Mouse (Mus musculus): ENCODE results near the gene Ankrd53.
"Not testable (repeated sequence)": the region's sequence is repeated elsewhere in the genome, so short reads cannot be mapped to it uniquely, and the experiment has no call there.

Ankrd53 gene

DNA sequence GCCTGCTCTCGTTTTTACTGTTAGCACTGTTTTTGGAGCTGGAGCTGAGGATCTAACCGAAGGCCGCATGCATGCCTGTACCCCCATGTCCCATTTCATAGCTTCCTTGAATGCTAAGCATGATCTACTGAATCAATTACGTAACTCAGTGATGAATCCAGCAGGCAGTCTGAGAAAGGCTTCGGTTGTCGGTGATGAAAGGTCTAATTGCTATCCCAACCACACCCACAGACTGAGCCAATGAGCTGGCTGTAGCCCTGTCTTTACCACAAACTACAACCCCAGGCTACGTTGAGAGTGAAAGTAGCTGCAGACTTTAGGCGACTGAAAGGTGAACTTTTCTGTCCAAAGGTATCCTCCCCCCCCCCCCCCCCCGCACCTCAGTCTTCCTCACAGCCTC is 11.7 kb downstream of the Ankrd53 start:
- TF ChIP-seq NANOG (IDR thresholded peaks at IDR 0.05; ENCODE audit: borderline replicate concordance, low read length) = no peak
- TF ChIP-seq CTCF (conservative IDR thresholded peaks at IDR 0.05; ENCODE audit: low read length) = no peak
- no peak for TF ChIP-seq POU5F1 (IDR thresholded peaks at IDR 0.05; ENCODE audit: borderline replicate concordance, low read length)
- peaks cover 41% of the 10 kb centered on the region for H3K4me1 ChIP-seq (replicated peaks; ENCODE audit: low read depth, low read length)
- H3K36me3 ChIP-seq (ENCODE audit: insufficient read depth, low read length) = peaks cover 47% of the 10 kb centered on the region
- no peaks in the 10 kb centered on the region for H3K9me3 ChIP-seq (ENCODE audit: low read length)
- H3K4me3 ChIP-seq (replicated peaks; ENCODE audit: low read length) = peak overlapping the region; percentile 99; the same call in 1 of the 2 replicates
- no peaks in the 10 kb centered on the region for H3K27me3 ChIP-seq (ENCODE audit: insufficient read depth, low read length)

DNA sequence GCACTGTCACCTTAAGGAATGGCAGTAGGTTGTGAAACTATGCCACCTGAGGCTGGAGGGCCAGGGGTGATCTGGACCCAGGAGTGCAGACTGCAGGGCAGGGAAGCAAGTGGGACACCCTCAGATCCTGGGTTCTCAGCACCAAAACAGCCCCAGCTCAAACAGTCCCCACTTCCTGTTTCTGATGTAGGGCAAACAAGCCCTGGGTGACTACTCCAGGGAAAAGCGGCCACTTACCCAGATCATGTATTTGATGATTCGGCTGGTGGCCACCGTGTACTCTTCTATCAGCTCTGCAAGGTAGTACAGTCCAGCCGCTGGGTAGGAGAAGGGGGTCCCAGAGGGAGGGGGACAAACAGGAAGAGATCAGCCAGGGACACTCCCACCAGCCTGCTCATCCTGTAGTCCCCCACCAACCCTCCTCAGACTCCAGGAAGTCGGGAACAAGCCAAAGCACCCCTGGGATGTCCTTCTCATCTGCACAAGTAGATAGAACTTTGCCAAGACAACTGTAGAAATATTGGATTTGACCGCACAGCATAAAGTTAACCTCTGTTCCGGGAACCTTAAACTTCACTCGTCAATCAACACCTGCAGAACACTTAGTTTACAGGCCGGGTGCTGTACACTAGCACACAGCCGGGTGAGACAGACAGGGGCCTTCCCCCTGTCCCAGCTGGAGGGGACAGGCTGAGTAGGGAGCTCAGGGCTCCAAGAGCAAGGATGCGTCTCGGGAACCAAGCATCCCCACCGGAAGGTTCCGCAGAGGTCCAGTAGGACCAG is 12.5 kb downstream of the Ankrd53 start:
- no peaks in the 10 kb centered on the region for H3K9me3 ChIP-seq (ENCODE audit: low read length)
- peaks cover 39% of the 10 kb centered on the region for H3K36me3 ChIP-seq (ENCODE audit: insufficient read depth, low read length)
- H3K27me3 ChIP-seq (ENCODE audit: insufficient read depth, low read length) = peaks cover 4% of the 10 kb centered on the region
- H3K4me1 ChIP-seq (replicated peaks; ENCODE audit: low read depth, low read length) = peaks cover 41% of the 10 kb centered on the region
- no peak for TF ChIP-seq NANOG (IDR thresholded peaks at IDR 0.05; ENCODE audit: borderline replicate concordance, low read length)
- TF ChIP-seq POU5F1 (IDR thresholded peaks at IDR 0.05; ENCODE audit: borderline replicate concordance, low read length) = no peak
- TF ChIP-seq CTCF (conservative IDR thresholded peaks at IDR 0.05; ENCODE audit: low read length) = no peak
- peak overlapping the region; percentile 99 for H3K4me3 ChIP-seq (replicated peaks; ENCODE audit: low read length)

DNA sequence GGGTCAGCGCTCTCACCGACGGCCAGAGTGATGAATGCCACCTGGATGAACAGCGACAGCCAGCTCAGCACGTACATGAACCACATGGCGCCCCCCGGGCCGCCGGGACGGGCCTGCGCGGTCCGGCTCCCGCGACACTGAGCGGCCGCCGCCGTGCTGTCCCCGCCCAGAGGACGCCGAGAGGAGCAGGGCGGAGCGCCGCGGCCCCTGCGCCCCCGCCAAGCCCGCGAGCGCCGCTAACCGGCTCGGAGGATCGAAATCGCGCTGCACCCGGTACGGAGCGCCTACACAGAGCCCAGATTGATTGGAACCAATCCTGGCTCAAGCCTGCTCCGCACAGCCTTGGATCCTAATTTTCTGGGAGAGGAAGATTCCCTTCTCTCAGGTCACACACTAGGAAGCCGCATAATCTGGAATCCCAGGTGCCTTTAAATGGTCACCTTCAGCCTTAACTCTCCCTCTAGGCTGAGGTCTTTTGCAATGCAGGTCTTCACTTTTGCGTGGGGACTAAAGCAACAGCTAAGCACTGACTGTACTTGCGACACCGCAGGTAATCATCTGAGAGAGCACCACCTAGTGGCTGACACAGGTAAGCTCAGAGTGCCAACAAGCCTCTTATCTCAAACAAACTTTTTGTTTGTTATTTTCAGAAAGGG is 13.3 kb downstream of the Ankrd53 start, which contains the start of gene Tex261:
Gene Tex261 (minus strand): TSS at position 176 of the 656 bp plus-strand sequence.
- Histone ChIP-seq H3K9me3 (ENCODE audit: low read length) (no peaks in the 10 kb centered on the region), H3K4me3 (replicated peaks; ENCODE audit: low read length) (peak within 1 kb of the TSS; percentile 99), H3K27me3 (ENCODE audit: insufficient read depth, low read length) (peaks cover 12% of the 10 kb centered on the region), H3K36me3 (ENCODE audit: insufficient read depth, low read length) (peaks cover 31% of the 10 kb centered on the region), H3K4me1 (replicated peaks; ENCODE audit: low read depth, low read length) (peaks cover 40% of the 10 kb centered on the region)
- TF ChIP-seq CTCF (conservative IDR thresholded peaks at IDR 0.05; ENCODE audit: low read length) = peak; percentile 93
- no peak for TF ChIP-seq NANOG (IDR thresholded peaks at IDR 0.05; ENCODE audit: borderline replicate concordance, low read length)
- no peak for TF ChIP-seq POU5F1 (IDR thresholded peaks at IDR 0.05; ENCODE audit: borderline replicate concordance, low read length)

DNA sequence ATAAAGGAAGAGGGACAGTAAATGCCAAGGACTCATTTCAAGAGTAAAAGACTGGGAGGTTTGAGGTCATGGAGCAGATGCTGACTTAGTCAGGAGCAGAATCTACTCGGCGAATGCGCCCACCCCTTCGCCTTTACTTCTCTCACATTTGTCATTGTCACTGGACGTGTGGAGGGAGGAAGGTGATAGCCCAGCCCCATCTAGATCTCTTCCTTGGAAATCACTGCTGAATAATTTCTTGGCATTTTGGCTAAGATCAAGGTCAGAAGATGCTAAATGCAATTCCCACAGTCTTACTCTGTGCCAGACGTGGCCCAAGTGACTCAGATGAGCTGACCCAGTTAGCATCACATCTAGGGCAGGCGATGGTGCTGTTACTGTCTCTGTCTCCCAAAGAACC is 15.9 kb downstream of the Ankrd53 start:
- no peak for TF ChIP-seq NANOG (IDR thresholded peaks at IDR 0.05; ENCODE audit: borderline replicate concordance, low read length)
- no peak for TF ChIP-seq POU5F1 (IDR thresholded peaks at IDR 0.05; ENCODE audit: borderline replicate concordance, low read length)
- TF ChIP-seq CTCF (conservative IDR thresholded peaks at IDR 0.05; ENCODE audit: low read length) = no peak
- peaks cover 23% of the 10 kb centered on the region for H3K4me1 ChIP-seq (replicated peaks; ENCODE audit: low read depth, low read length)
- no peak overlapping the region for H3K4me3 ChIP-seq (replicated peaks; ENCODE audit: low read length)
- H3K27me3 ChIP-seq (ENCODE audit: insufficient read depth, low read length) = peaks cover 19% of the 10 kb centered on the region
- H3K9me3 ChIP-seq (ENCODE audit: low read length) = no peaks in the 10 kb centered on the region
- peaks cover 5% of the 10 kb centered on the region for H3K36me3 ChIP-seq (ENCODE audit: insufficient read depth, low read length)

DNA sequence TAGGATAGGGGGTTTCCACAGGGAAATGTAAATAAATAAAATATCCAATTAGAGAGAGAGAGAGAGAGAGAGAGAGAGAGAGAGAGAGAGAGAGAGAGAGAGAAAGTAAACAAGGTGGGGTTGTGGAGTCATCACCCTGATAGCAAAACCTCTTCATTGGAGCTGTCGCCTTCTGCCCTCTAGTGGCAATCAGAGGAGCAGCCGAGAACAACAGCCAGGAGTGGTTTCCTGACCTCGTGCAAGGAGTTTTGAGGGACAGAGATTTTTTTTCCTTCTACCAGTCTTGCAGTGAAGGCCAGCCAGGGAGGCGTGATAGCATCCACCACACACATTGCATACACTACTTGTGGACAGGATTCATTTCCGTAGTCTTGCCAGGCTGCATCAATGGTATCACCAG is 16.6 kb downstream of the Ankrd53 start:
- Histone ChIP-seq H3K27me3 (ENCODE audit: insufficient read depth, low read length) (peaks cover 22% of the 10 kb centered on the region), H3K9me3 (ENCODE audit: low read length) (no peaks in the 10 kb centered on the region), H3K36me3 (ENCODE audit: insufficient read depth, low read length) (no peaks in the 10 kb centered on the region), H3K4me3 (replicated peaks; ENCODE audit: low read length) (no peak overlapping the region), H3K4me1 (replicated peaks; ENCODE audit: low read depth, low read length) (peaks cover 16% of the 10 kb centered on the region)
- TF ChIP-seq CTCF (conservative IDR thresholded peaks at IDR 0.05; ENCODE audit: low read length) (peak; percentile 72), POU5F1 (IDR thresholded peaks at IDR 0.05; ENCODE audit: borderline replicate concordance, low read length) (no peak)

DNA sequence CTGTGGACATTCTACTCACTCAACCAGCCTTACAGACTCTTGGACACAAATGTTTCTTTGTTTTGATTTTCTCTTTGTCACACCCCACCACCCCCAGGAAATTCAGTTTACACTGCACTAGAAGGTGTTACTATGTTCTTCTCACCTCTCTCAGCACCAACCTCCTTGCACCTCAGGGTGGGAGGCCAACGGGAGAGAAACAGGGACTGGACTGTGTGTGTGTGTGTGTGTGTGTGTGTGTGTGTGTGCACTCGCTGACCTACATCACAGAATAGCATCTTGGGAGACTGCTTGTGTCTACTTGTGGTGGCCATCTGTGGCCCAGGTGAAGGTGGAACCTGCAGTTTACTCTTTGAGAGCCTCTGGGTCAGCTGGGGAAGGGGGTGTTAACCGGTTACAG is 24.0 kb downstream of the Ankrd53 start:
- peaks cover 15% of the 10 kb centered on the region for H3K27me3 ChIP-seq (ENCODE audit: insufficient read depth, low read length)
- no peak for TF ChIP-seq POU5F1 (IDR thresholded peaks at IDR 0.05; ENCODE audit: borderline replicate concordance, low read length)
- TF ChIP-seq NANOG (IDR thresholded peaks at IDR 0.05; ENCODE audit: borderline replicate concordance, low read length) = no peak
- TF ChIP-seq CTCF (conservative IDR thresholded peaks at IDR 0.05; ENCODE audit: low read length) = no peak
- H3K4me3 ChIP-seq (replicated peaks; ENCODE audit: low read length) = no peak overlapping the region
- no peaks in the 10 kb centered on the region for H3K36me3 ChIP-seq (ENCODE audit: insufficient read depth, low read length)
- H3K9me3 ChIP-seq (ENCODE audit: low read length) = peaks cover 6% of the 10 kb centered on the region; the same call in 1 of the 2 replicates
- H3K4me1 ChIP-seq (replicated peaks; ENCODE audit: low read depth, low read length) = peaks cover 6% of the 10 kb centered on the region

DNA sequence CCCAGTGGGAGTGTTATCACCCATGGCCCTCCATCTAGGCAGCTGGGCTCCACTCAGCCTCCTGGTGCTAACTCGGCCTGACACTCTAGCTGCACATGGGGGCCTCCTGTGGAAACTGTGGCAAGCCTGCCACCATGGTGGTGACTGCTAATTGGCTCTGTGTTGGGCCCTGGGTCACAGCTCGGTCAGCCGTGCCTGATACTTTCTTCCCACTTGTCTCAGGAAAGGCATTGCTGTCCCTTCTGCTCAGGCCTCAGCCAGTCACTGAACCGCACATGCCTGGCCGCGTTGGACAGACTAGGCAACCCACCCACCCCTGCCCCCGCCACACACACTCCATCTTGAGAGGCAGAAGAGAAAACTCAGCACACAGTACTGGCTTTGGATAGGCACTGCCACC is 26.1 kb downstream of the Ankrd53 start:
- Histone ChIP-seq H3K36me3 (ENCODE audit: insufficient read depth, low read length) (no peaks in the 10 kb centered on the region), H3K9me3 (ENCODE audit: low read length) (peaks cover 6% of the 10 kb centered on the region; the same call in 1 of the 2 replicates)

DNA sequence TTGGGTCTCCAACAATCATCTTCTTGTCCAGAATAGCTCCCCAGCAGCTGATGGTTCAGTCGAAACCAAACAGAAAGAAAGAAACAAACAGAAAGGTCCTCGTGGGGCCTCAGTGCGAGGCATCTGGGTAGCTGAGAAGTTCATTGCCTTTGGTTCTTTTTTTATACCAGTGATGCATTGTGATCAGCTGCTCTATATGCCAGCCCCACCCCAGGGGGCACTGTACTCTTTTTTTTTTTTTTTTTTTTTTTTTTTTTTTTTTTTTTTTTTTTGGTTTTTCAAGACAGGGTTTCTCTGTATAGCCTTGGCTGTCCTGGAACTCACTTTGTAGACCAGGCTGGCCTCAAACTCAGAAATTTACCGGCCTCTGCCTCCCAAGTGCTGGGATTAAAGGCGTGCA is 28.1 kb downstream of the Ankrd53 start:
- not testable (repeated sequence) for H3K4me3 ChIP-seq (replicated peaks; ENCODE audit: low read length)

More for the DNA sequence above, 26.1 kb downstream of the Ankrd53 start:
- TF ChIP-seq CTCF (conservative IDR thresholded peaks at IDR 0.05; ENCODE audit: low read length) = no peak
- TF ChIP-seq POU5F1 (IDR thresholded peaks at IDR 0.05; ENCODE audit: borderline replicate concordance, low read length) = no peak
- no peak for TF ChIP-seq NANOG (IDR thresholded peaks at IDR 0.05; ENCODE audit: borderline replicate concordance, low read length)
- peaks cover 11% of the 10 kb centered on the region for H3K4me1 ChIP-seq (replicated peaks; ENCODE audit: low read depth, low read length)
- no peak overlapping the region for H3K4me3 ChIP-seq (replicated peaks; ENCODE audit: low read length)
- peaks cover 9% of the 10 kb centered on the region; the same call in 1 of the 2 replicates for H3K27me3 ChIP-seq (ENCODE audit: insufficient read depth, low read length)

More for the DNA sequence above, 28.1 kb downstream of the Ankrd53 start:
- H3K9me3 ChIP-seq (ENCODE audit: low read length); H3K27me3 ChIP-seq (ENCODE audit: insufficient read depth, low read length); H3K36me3 ChIP-seq (ENCODE audit: insufficient read depth, low read length): not testable (repeated sequence)
- H3K4me1 ChIP-seq (replicated peaks; ENCODE audit: low read depth, low read length) = peaks cover 20% of the 10 kb centered on the region

Data from E14TG2a.4 (cell line).